Mouse (Mus musculus) testis, adult 2 months (tissue): ENCODE data around the gene Layn. TPM values are rescaled to one million over a fixed set of nuclear protein-coding genes. Genes with fewer than 3 reads are reported as not detected.
A peak's percentile ranks its signal among the peaks of the same experiment; 100 is the strongest.

Experiments
- H3K27ac ChIP-seq: fragments of 200-500 bp; 2 replicates; pipeline ENCODE4 v1.5.1; 2012; ENCODE audit warnings: low read depth, low read length; ENCODE audit not compliant: control insufficient read depth, insufficient read depth
- H3K27me3 ChIP-seq: fragments of 200-500 bp; 2 replicates; pipeline ENCODE4 v1.6.1; 2012; ENCODE audit warnings: mild to moderate bottlenecking, low read length, moderate library complexity; ENCODE audit not compliant: control insufficient read depth, insufficient read depth
- H3K36me3 ChIP-seq: fragments of 200-500 bp; 2 replicates; pipeline ENCODE4 v1.6.1; 2012; ENCODE audit warnings: mild to moderate bottlenecking, low read length; ENCODE audit not compliant: control insufficient read depth, insufficient read depth
- H3K4me1 ChIP-seq: fragments of 200-500 bp; 2 replicates; pipeline ENCODE4 v1.6.1; 2012; ENCODE audit warnings: low read length; ENCODE audit not compliant: control insufficient read depth, insufficient read depth
- H3K4me3 ChIP-seq: fragments of 200-500 bp; 2 replicates; pipeline ENCODE4 v1.5.1; 2012; ENCODE audit warnings: low read depth, mild to moderate bottlenecking, low read length, moderate library complexity, mixed read lengths; ENCODE audit not compliant: control insufficient read depth
- CTCF ChIP-seq: fragments of 200-500 bp; IDR thresholded peaks from 2 replicates; pipeline ENCODE4 v1.5.1; 2012; ENCODE audit warnings: low read depth, mild to moderate bottlenecking, inconsistent platforms, low read length, moderate library complexity; ENCODE audit not compliant: control insufficient read depth, insufficient read depth, insufficient replicate concordance
- POLR2A ChIP-seq: fragments of 200-500 bp; IDR thresholded peaks from 2 replicates; pipeline ENCODE4 v1.6.1; 2012; ENCODE audit warnings: low read depth, mild to moderate bottlenecking, inconsistent platforms, low read length, moderate library complexity; ENCODE audit not compliant: control insufficient read depth
- polyA plus RNA-seq: library from polyadenylated mRNA; depleted of rRNA; stranded (reverse); fragments of >200 nt; gene quantifications from 2 replicates; pipeline ENCODE4 v1.2.3, GENCODE M21; 2012

The Layn gene
- polyA plus RNA-seq, 1 experiment, result 0.65 TPM

DNA sequence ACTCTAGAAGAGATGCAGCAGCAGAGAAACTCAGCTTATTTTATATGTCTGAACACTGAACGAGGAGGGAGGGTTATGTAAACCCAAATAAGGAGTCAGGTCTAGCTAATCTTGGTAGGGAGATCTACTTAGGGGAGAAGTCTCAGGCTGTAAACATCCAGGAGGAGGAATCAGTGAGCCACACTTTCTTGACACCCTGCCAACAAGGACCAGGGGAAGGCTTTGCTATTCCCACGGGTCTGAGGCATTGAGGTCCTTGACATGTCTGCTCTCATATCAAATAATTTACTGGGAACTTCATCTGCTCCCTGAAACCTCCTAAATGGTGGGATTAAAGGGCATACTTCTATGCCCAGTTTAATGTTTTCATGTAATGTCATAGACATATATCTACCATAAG lies 19.4 kb upstream of the Layn start:
- H3K4me3 ChIP-seq, result no peak overlapping the region
- peaks cover 1% of the 10 kb centered on the region for H3K36me3 ChIP-seq
- no peaks in the 10 kb centered on the region for H3K4me1 ChIP-seq
- no peaks in the 10 kb centered on the region for H3K27me3 ChIP-seq
- no peak overlapping the region for H3K27ac ChIP-seq
- TF ChIP-seq CTCF (no peak), POLR2A (no peak)

DNA sequence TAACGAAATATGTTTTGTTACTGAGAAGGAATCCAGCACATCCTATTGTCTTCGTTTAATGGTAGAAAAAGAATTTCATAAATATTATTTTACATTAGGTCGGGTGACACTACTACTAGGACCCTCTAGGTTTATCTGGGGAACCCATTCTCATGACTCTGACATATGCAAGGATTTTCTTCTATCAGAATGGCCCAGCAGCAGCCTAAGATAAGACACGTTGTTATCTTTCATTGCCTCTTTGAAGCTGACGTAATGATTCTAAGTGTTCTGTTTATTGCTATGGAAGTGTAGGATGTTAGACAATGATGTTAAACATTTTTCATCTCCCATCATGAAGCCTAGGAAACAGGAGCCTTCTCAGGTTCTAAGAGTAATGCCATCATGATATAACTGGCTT lies 16.8 kb upstream of the Layn start:
- Histone ChIP-seq H3K36me3 (peaks cover 1% of the 10 kb centered on the region), H3K4me3 (no peak overlapping the region), H3K4me1 (no peaks in the 10 kb centered on the region), H3K27me3 (no peaks in the 10 kb centered on the region), H3K27ac (no peak overlapping the region)
- no peak for TF ChIP-seq POLR2A
- TF ChIP-seq CTCF, result no peak

DNA sequence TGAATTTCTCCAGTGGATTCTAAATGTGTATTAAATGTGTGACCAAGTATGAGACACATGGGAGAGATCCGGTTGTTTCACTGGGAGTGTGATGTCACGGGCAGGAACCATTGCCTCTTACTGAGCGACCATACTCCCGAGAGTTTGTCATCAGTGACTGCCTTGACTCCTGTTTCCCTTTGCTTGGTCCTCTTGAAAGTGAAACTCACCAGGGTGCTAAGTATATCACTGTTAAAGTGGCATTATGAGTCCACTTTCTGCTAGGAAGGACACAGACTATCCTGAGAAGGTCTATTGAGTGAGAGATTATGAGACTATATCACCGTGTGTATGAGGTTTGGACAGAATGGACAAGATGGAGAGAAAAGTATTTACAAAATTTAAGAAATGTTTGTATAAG lies 4.7 kb upstream of the Layn start:
- Histone ChIP-seq H3K4me1 (peaks cover 6% of the 10 kb centered on the region), H3K27ac (no peak overlapping the region), H3K36me3 (no peaks in the 10 kb centered on the region), H3K4me3 (no peak overlapping the region), H3K27me3 (no peaks in the 10 kb centered on the region)
- TF ChIP-seq CTCF (no peak), POLR2A (no peak)

DNA sequence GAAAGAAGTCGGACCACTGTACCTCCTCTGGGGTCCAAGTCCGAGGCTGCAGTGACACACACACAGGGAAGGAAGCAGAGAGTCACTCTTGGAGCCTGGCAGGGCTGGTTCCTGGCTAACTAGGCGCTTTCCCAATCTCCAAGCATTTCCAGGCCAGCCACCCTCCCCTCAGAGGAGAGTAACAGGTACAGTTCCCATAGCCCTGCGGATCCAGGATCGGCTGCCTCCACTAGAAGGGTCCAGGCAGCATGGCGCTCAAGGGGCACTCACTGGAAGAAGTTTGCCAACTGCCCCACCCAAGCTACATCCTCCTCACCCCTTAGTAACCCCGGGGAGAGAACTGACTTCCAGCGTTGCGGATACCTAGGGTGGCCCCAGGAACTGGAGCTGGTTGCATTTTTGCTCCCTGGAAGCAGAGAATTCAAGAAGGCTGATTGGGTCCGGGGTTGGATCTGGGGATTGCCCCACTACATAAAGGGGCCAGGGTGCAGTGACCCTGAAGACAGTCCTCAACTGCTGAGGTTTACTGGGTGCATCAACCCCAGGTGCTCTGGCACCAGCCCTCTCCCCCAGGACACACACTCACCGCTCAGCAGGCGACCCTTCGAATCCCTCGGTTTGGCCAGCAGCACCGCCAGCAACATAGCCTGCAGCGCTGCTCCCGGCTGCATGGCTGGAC lies 455 bp downstream of the Layn start:
- no peaks in the 10 kb centered on the region for H3K27me3 ChIP-seq
- peaks cover 9% of the 10 kb centered on the region for H3K4me1 ChIP-seq
- H3K36me3 ChIP-seq, result no peaks in the 10 kb centered on the region
- no peak overlapping the region; the same call in 1 of the 2 replicates for H3K27ac ChIP-seq
- peak overlapping the region; percentile 66 for H3K4me3 ChIP-seq
- TF ChIP-seq POLR2A, result no peak
- TF ChIP-seq CTCF, result no peak

DNA sequence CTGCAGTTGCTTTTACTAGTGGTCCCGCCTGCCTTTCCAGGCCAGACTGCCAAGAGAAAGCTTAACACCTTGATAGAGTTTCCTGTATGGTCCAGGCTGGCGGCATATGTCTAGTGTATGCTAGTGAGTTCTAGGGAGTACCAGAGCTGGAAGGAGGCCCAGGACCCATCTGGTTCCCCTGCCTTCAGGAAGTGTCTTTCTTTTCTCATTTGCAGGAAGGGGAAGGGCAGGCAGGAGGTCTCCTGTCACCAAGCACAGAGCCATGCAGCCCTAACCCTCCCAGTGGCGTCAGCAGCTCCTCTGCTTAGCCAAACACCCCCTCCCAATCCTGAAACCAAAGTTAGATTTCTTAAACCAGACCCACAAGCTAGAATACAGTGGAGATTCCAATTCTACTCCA lies 1.1 kb downstream of the Layn start:
- no peaks in the 10 kb centered on the region for H3K27me3 ChIP-seq
- H3K4me1 ChIP-seq, result peaks cover 9% of the 10 kb centered on the region
- TF ChIP-seq CTCF (no peak), POLR2A (no peak)
- H3K4me3 ChIP-seq, result no peak overlapping the region
- no peak overlapping the region for H3K27ac ChIP-seq
- H3K36me3 ChIP-seq, result no peaks in the 10 kb centered on the region

DNA sequence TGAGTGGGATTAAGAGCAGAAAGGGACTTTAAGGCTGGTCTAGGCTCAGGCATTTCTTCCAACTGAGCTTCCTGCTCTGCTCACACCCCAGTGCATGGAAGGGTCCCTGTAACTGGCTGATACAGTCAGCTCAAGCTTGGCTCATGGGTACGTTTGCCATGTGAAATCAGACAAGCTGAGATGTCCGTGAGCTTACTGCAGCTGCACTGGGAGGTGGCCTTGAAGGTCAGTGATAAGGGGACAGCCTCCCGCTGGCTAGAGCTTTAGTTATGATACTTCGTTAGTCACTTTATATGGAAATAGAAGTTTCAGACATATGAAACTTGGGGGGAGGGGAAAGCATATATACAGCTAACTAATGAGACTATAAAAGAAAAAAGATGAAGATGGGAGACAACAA lies 6.1 kb downstream of the Layn start:
- H3K27ac ChIP-seq, result no peak overlapping the region
- H3K27me3 ChIP-seq, result no peaks in the 10 kb centered on the region
- no peak for TF ChIP-seq CTCF
- TF ChIP-seq POLR2A, result no peak
- no peaks in the 10 kb centered on the region; the same call in 1 of the 2 replicates for H3K4me1 ChIP-seq
- H3K4me3 ChIP-seq, result no peak overlapping the region
- H3K36me3 ChIP-seq, result no peaks in the 10 kb centered on the region

DNA sequence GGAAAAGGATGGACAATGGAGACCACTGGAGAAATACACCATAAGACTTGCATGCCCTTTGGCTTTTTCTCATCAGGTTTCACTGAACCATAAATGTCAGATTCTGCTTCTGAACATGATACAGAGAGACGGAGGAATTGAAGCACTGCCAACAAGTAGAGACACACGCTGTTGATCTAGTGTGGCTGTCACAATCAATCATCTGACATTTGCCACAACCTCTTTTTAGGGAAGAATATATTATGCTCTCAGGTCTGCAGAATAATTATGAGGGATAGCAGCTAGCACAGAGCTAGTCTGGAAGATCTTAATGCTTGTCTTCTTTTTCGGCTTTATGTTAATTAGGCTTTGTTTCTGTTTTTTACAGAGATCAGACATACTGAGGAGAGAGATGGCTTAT lies 8.7 kb downstream of the Layn start:
- no peaks in the 10 kb centered on the region for H3K36me3 ChIP-seq
- H3K27me3 ChIP-seq, result no peaks in the 10 kb centered on the region
- TF ChIP-seq POLR2A, result no peak

DNA sequence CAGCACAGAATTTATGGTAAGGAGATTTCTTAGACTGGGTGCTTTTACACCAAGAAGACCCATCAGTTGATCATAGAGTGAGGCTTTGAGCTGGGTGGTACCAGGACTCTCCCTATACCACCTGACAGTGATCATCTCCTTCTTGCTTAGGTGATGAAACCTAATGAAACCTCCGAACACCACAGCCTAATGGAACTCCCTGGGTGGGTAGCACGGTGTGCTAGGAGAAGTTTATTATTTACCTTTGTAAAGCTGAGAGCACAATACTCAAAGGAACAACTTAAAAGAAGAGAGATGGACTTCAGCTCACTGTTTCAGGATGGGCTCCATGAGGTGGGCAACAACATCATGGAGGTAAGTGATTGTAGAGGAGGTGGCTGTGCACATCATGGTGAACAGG lies 16.3 kb downstream of the Layn start, which contains the start of gene Btg4:
Gene Btg4 (plus strand): TSS at position 301 of the 400 bp plus-strand sequence.
- no peaks in the 10 kb centered on the region for H3K27me3 ChIP-seq
- no peak within 1 kb of the TSS for H3K4me3 ChIP-seq
- H3K27ac ChIP-seq, result no peak within 1 kb of the TSS
- TF ChIP-seq CTCF (no peak), POLR2A (no peak)
- H3K4me1 ChIP-seq, result no peaks in the 10 kb centered on the region
- no peaks in the 10 kb centered on the region for H3K36me3 ChIP-seq

More for the DNA sequence above, 8.7 kb downstream of the Layn start:
- no peak overlapping the region for H3K27ac ChIP-seq
- H3K4me1 ChIP-seq, result no peaks in the 10 kb centered on the region
- no peak overlapping the region for H3K4me3 ChIP-seq
